Mouse (Mus musculus) E14TG2a.4 (cell line): ENCODE measurements around the gene Cyp1a1.

Experiments used
- H3K27me3 ChIP-seq: 2 replicates; pipeline ENCODE4 v1.6.1; 2014; ENCODE audit warnings: low read length, control low read depth; ENCODE audit not compliant: insufficient read depth
- H3K36me3 ChIP-seq: 2 replicates; pipeline ENCODE4 v1.6.1; 2014; ENCODE audit warnings: low read length, control low read depth; ENCODE audit not compliant: insufficient read depth
- H3K4me1 ChIP-seq: replicated peaks from 2 replicates; pipeline ENCODE4 v1.6.1; 2014; ENCODE audit warnings: low read depth, low read length, control low read depth
- H3K4me3 ChIP-seq: replicated peaks from 2 replicates; pipeline ENCODE4 v1.5.1; 2014; ENCODE audit warnings: mild to moderate bottlenecking, low read length
- H3K9me3 ChIP-seq: 2 replicates; pipeline ENCODE4 v1.6.1; 2014; ENCODE audit warnings: low read length, control low read depth
- CTCF ChIP-seq: conservative IDR thresholded peaks from 2 replicates; pipeline ENCODE4 v1.5.1; 2014; ENCODE audit warnings: low read length
- NANOG ChIP-seq: IDR thresholded peaks from 2 replicates; pipeline ENCODE4 v1.6.1; 2014; ENCODE audit warnings: borderline replicate concordance, low read length, mixed read lengths
- POU5F1 ChIP-seq: IDR thresholded peaks from 2 replicates; pipeline ENCODE4 v1.6.1; 2014; ENCODE audit warnings: low read length, borderline replicate concordance

Cyp1a1 gene

DNA sequence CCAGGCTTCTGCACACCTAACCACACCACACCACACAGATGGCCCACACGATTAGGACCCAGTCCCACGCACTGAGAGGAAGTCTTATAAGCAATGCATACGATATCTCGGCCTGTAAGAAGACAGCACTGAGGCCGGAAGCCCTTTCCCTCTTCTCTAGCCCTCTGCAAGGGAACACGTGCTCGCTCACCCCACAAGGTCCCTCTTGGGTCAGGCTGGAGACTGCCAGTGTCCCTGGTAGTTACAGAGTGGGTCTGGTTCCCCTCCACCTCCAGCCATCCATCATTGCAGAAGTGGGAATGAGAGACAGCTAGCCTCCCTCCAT, 43.9 kb upstream of the Cyp1a1 start:
- peaks cover 10% of the 10 kb centered on the region; the same call in 1 of the 2 replicates for H3K36me3 ChIP-seq
- peaks cover 28% of the 10 kb centered on the region for H3K27me3 ChIP-seq
- no peaks in the 10 kb centered on the region for H3K9me3 ChIP-seq
- H3K4me3 ChIP-seq = peak overlapping the region; percentile 23; the same call in 1 of the 2 replicates
- peaks cover 73% of the 10 kb centered on the region for H3K4me1 ChIP-seq
- TF ChIP-seq POU5F1 (no peak), NANOG (no peak), CTCF (no peak)

DNA sequence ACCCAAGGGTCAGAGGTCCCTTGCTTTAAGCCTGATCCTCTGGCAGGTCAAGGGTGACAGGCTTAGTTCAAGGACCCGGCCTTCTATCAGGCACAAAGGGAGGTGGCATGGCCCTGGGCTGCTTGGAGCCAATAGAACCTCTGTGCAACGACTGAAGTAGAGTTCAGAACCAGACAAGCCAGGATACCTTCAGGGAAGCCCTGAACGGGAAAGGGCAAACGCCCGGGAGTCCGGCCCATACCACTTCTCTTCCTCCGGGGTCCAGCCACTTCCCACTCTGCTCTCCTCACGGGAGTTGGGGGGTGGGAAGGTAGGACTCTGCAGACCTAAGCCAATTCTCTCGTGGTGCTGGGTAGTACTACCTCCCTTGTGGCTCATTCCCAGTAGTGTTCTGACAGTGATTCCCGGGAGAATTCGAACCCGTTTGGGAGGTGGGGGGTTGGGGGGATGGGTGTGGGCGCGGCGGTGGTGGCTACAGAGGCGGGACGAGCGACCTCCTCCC, 43.2 kb upstream of the Cyp1a1 start:
- peaks cover 10% of the 10 kb centered on the region; the same call in 1 of the 2 replicates for H3K36me3 ChIP-seq
- peak overlapping the region; percentile 95 for H3K4me3 ChIP-seq
- H3K4me1 ChIP-seq = peaks cover 69% of the 10 kb centered on the region
- no peak for TF ChIP-seq NANOG
- TF ChIP-seq CTCF = no peak
- no peak for TF ChIP-seq POU5F1
- no peaks in the 10 kb centered on the region for H3K9me3 ChIP-seq
- H3K27me3 ChIP-seq = peaks cover 28% of the 10 kb centered on the region

DNA sequence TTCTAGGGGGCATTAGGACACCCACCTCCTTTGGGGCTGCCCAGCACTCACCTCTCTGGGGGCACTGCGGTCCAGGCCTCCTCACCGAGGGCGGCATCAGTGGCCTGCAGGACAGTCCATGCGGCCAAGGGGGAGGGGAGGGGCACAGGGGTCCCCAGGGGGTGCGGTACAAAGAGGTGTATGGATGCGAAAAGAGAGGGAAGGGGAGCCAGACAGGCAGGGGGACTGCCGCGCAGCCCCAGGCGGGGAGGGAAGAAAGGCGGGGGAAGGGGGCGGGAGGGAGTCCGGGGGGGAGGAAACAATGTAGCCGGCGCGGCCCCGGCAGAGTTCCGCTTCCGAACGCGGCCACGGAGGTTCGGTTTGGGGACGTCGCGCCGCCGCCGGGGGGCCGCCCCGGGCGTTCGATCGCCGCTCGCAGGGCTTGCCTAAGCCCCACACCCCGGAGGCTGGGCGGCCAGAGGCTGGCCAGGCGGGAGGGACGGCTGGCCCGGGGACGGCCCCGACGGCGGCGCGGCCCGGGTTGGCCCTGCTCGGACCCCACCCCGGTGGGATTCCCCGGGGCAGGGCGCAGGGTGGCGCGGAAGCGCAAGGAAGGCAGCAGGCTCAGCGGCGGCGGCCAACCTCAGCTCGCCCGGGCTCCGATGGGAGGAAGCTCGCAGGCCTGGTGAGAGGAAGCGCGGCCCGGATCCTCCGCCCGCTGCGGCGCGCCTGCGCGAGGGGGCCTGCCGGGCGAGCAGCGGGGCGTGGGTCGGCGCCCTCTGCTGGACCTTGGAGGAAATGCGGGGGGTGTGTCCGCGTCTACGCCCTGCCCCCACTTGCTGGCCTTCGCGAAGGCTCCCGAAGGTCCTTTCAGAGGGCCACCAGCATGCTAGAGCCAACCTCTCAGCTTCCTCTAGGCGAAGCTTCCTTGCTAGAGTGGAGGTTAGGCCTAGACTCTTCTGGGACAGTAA, 42.5 kb upstream of the Cyp1a1 start:
- Histone ChIP-seq H3K9me3 (no peaks in the 10 kb centered on the region), H3K4me1 (peaks cover 64% of the 10 kb centered on the region), H3K4me3 (peak overlapping the region; percentile 95), H3K36me3 (peaks cover 10% of the 10 kb centered on the region; the same call in 1 of the 2 replicates), H3K27me3 (peaks cover 28% of the 10 kb centered on the region)
- peak; percentile 47 for TF ChIP-seq CTCF
- no peak for TF ChIP-seq NANOG
- no peak for TF ChIP-seq POU5F1

DNA sequence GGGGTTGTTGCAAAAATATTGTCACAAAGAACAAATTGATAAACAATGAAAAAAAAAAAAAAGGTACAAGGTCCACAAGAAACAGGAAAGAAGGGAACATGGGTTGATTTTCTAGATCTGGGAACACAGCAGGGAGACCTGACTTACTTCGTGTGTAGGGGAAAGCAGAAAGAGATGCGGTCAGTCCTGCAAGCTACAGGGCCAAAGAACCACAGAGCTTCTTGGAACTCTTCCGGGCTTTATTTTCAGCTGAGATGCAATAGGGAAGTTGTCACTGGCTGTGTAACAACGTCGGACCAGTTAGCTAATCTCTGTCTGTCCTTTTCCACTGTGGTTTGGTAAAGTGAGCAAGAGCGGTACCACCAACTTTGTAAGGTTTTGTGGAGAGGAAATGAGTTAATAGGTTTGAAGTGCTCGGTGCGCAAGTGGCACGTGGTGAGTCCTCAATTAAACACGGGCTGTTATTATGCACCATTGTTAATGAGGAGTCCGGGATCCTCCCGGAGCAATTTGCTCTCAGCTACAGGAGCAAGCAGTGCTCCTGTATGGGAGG, 41.1 kb upstream of the Cyp1a1 start:
- Histone ChIP-seq H3K4me3 (no peak overlapping the region), H3K9me3 (no peaks in the 10 kb centered on the region), H3K36me3 (peaks cover 6% of the 10 kb centered on the region; the same call in 1 of the 2 replicates), H3K4me1 (peaks cover 64% of the 10 kb centered on the region), H3K27me3 (peaks cover 28% of the 10 kb centered on the region)
- TF ChIP-seq POU5F1 = no peak
- no peak for TF ChIP-seq NANOG

DNA sequence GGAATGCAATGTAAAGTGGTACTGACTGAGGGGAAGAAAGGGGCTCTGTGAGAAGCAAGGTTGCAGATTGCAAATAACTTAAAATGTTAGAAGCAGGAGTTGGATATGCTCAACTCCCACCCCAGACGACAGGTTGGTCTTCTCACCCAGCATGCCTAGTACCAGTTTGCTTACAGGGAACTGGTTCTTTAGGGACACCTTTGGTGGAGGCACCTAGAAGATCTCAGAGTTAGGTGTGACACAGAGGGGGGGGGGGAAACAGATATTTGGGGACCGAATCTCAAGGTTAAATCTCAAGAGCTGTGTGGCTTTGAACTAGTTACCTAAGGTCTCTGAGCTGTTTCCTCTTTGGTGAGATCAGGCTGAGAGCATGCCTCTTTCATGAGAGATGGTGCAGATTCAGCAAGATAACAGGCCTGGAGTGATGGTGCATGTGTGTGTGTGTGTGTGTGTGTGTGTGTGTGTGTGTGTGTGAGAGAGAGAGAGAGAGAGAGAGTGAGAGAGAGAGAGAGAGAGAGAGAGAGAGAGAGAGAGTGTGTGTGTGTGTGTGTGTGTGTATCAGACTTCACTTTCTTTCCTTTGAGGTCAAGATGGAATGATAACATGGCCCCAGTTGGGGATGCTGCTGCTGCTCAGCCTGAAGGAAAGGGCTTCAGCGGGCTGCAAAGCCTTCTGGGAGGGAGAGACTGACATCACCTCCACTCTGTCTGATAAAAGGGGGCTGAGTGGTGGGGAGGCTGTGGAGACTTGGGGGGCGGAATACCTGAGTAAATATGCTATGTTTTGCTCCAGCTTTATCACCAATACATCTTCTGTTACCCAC, 40.2 kb upstream of the Cyp1a1 start:
- Histone ChIP-seq H3K4me1 (peaks cover 62% of the 10 kb centered on the region), H3K36me3 (no peaks in the 10 kb centered on the region), H3K9me3 (no peaks in the 10 kb centered on the region), H3K4me3 (no peak overlapping the region), H3K27me3 (peaks cover 28% of the 10 kb centered on the region)
- TF ChIP-seq POU5F1 (no peak), NANOG (no peak), CTCF (no peak)

DNA sequence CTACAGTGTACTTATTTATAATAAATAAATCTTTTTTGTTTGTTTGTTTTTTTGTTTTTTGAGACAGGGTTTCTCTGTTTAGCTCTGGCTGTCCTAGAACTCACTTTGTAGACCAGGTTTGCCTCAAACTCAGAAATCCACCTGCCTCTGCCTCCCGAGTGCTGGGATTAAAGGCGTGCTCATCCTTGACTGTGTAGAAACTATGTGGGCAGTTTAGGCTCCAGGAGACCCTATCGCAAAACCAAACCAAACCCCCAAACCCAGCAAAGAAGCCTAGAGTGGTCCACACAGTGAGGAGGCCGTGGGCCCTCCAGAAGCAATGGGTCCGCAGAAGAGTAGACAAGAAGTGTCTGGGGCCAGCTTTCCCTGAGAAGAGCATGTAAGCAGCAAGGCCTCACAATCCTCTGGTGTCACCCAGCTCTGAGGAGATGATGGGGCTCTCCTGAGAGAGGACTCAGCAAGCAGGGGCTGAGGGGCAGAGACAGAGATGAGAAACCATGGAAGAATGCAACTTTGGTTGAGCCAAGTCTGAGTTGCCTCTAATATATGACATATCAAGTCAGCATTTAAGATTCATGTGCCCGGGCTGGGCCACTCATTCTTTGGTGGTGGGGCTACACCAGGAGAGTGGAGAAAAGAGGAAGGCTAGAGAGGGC, 37.5 kb upstream of the Cyp1a1 start:
- Histone ChIP-seq H3K9me3 (no peaks in the 10 kb centered on the region), H3K4me1 (peaks cover 64% of the 10 kb centered on the region), H3K4me3 (no peak overlapping the region), H3K27me3 (peaks cover 37% of the 10 kb centered on the region), H3K36me3 (no peaks in the 10 kb centered on the region)
- TF ChIP-seq POU5F1 (no peak), NANOG (no peak), CTCF (no peak)

DNA sequence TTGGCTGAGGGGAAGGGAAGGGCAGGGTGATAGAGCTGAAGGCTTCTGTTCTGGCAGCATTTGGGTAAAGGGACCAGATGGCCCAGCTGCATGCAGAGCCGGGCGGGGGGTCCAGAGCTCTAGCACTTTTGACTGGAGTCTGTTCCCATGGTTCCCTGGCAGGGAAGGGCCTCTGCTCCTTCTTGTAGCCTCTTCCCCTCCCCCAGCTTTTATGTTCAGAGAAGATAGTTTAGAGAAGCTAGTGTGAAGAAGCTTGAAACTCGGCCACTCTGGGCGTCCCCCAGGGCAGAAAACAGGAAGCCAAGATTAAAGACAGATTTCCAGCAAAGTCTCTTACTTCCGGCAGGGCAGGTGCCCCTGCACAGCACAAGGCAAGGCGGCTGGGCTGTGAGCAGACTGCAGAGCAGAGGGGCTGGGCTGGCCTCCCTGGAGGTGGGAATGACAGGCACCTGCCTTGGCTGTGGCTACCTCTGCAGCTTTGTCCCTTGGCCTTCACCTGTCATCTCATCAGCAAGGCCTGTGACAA, 36.9 kb upstream of the Cyp1a1 start:
- TF ChIP-seq NANOG (no peak), CTCF (no peak), POU5F1 (no peak)
- H3K4me1 ChIP-seq = peaks cover 61% of the 10 kb centered on the region
- H3K4me3 ChIP-seq = no peak overlapping the region
- no peaks in the 10 kb centered on the region for H3K36me3 ChIP-seq
- H3K27me3 ChIP-seq = peaks cover 37% of the 10 kb centered on the region
- no peaks in the 10 kb centered on the region for H3K9me3 ChIP-seq
